In the genomic region with DNA sequence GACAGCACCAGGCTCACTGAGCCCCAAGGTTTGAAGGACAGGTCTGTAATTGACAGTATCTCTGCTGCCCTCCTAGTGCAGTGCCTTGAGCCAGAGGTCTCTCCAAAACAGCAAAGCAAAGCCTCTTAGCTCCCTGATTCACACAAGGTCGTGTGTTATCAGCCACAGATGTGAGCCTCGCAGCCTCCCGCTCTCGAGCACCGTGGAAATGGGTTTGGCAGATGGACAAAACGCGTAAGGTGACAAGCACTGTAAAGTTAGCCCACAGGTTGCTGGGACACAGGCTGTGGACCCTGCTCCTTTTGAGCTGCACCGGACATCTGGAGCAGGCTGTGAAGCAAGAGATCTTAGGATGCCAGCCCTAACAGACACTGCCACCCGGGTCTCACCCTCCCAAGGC, we compare ENCODE assay signal across 24 mouse cellular contexts.
"Had no signal": no experiment of that assay in that cellular context is flagged by ENCODE, and none has a peak within 500 bp of the region (broad histone marks: within the 10 kb centered on the region; RNA-seq: fewer than 3 reads in every experiment).

No protein-coding gene starts in this region.

- H3K36me3 ChIP-seq: heart, embryonic 10.5 days; heart, embryonic 13.5 days; heart, embryonic 15.5 days; hindbrain, embryonic 13.5 days; kidney, embryonic 15.5 days; limb, embryonic 13.5 days; limb, embryonic 15.5 days had no signal

- H3K27ac ChIP-seq: heart, embryonic 10.5 days; heart, embryonic 13.5 days; heart, embryonic 15.5 days; hindbrain, embryonic 13.5 days; hindbrain, postnatal 0 days; kidney, embryonic 15.5 days; kidney, postnatal 0 days; limb, embryonic 13.5 days; limb, embryonic 15.5 days had no signal

- H3K4me1 ChIP-seq: heart, embryonic 13.5 days; heart, embryonic 15.5 days had no signal

- H3K4me3 ChIP-seq: heart, embryonic 10.5 days; heart, embryonic 13.5 days; heart, embryonic 15.5 days; hindbrain, embryonic 13.5 days; kidney, embryonic 15.5 days; limb, embryonic 13.5 days; limb, embryonic 15.5 days had no signal

- DNase-seq: forebrain, postnatal 0 days; gastrocnemius, postnatal 14 days; gastrocnemius, postnatal 36 days; heart, adult 18-20 months; heart, postnatal 14 days; heart, postnatal 36 days; kidney, adult 11 months; kidney, adult 2 months; kidney, adult 9 months; kidney, postnatal 14 days; kidney, postnatal 36 days; layer of hippocampus, adult 9-11 months; layer of hippocampus, postnatal 36 days; left cerebral cortex, postnatal 4 days had no signal

- H3K4me2 ChIP-seq: heart, embryonic 13.5 days; heart, embryonic 15.5 days; hindbrain, embryonic 13.5 days; kidney, embryonic 15.5 days; limb, embryonic 13.5 days; limb, embryonic 15.5 days had no signal

- H3K9ac ChIP-seq: forebrain, postnatal 0 days; heart, embryonic 13.5 days; heart, embryonic 15.5 days; hindbrain, embryonic 13.5 days; kidney, embryonic 15.5 days; limb, embryonic 13.5 days; limb, embryonic 15.5 days had no signal

- ATAC-seq: forebrain, postnatal 0 days; hindbrain, postnatal 0 days; intestine, embryonic 16.5 days had no signal

- H3K9me3 ChIP-seq: heart, embryonic 10.5 days; heart, embryonic 13.5 days; heart, embryonic 15.5 days; hindbrain, embryonic 13.5 days; kidney, embryonic 15.5 days; limb, embryonic 13.5 days; limb, embryonic 15.5 days had no signal
